Mouse (Mus musculus): ENCODE measurements around the gene Neo1. TPM values are rescaled to one million over a fixed set of nuclear protein-coding genes. Genes with fewer than 3 reads are reported as not detected.

The Neo1 gene
- total and polyA plus RNA-seq, 2 experiments from 2014 or later, result 50.4 to 237 TPM

GRCm38 (mm10) chr9:59065616-59066301 is 29.5 kb upstream of the Neo1 start:
- no peak overlapping the region for H3K27ac ChIP-seq (ENCODE audit: low read depth, low read length)
- ATAC-seq (no peak), DNase-seq (no peak)
- H3K4me1 ChIP-seq (ENCODE audit: insufficient read depth), result no peaks in the 10 kb centered on the region
- H3K4me2 ChIP-seq (ENCODE audit: low read depth), result no peak overlapping the region
- H3K36me3 ChIP-seq (ENCODE audit: insufficient read depth), result no peaks in the 10 kb centered on the region
- no peaks in the 10 kb centered on the region for H3K27me3 ChIP-seq (ENCODE audit: insufficient read depth, low read length)
- no peaks in the 10 kb centered on the region for H3K9me3 ChIP-seq (ENCODE audit: low read length)
- no peak for TF ChIP-seq CTCF (IDR thresholded peaks at IDR 0.05; ENCODE audit: low read depth)
- H3K9ac ChIP-seq, result no peak overlapping the region
- 73% methylated on average over 6 of the region's 6 CpGs for WGBS
- H3K4me3 ChIP-seq (ENCODE audit: low read depth, low read length), result no peak overlapping the region

GRCm38 (mm10) chr9:59062409-59062808 is 26.2 kb upstream of the Neo1 start:
- Histone ChIP-seq H3K27me3 (ENCODE audit: insufficient read depth, low read length) (no peaks in the 10 kb centered on the region), H3K4me1 (ENCODE audit: insufficient read depth) (0 out of 2 replicates have a peak, but pooled peaks cover 7% of the 10 kb centered on the region), H3K27ac (ENCODE audit: low read depth, low read length) (no peak overlapping the region), H3K9me3 (ENCODE audit: low read length) (no peaks in the 10 kb centered on the region), H3K36me3 (ENCODE audit: insufficient read depth) (no peaks in the 10 kb centered on the region), H3K9ac (no peak overlapping the region), H3K4me2 (ENCODE audit: low read depth) (no peak overlapping the region), H3K4me3 (ENCODE audit: low read depth, low read length) (no peak overlapping the region)
- DNase-seq (no peak), ATAC-seq (no peak)
- TF ChIP-seq CTCF (IDR thresholded peaks at IDR 0.05; ENCODE audit: low read depth), result no peak
- 77% methylated on average over 4 of the region's 4 CpGs for WGBS

DNA sequence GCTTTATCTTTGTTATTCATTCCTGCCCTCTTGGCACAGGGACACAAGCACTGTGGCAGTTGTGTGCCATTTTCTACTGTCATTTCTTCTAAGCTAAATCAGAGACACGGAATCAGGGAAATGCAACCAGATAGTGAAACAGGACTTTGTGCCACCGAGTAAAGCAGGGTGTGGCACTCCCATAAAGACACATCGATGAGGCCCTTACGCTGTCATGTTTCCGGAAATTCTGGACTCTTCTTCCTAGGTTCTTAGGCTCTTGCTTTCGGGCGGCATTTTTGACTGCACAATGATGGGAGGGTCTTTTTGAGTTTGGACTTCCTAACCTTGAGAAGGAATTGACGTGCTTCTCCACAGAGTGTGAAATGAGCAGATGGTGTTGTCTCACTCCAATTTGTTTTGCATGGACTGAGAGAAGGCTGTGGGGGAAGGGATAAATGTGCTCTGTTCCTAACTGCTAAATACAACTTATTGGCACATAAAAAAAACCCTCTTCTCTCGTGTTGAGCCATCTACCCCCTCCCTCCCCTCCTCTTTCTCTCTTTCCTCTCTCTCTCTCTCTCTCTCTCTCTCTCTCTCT is 23.9 kb upstream of the Neo1 start:
- Histone ChIP-seq H3K27ac (ENCODE audit: low read depth, low read length) (peak overlapping the region; percentile 62), H3K4me1 (ENCODE audit: insufficient read depth) (0 out of 2 replicates have a peak, but pooled peaks cover 7% of the 10 kb centered on the region), H3K36me3 (ENCODE audit: insufficient read depth) (no peaks in the 10 kb centered on the region), H3K4me2 (ENCODE audit: low read depth) (no peak overlapping the region), H3K9ac (no peak overlapping the region), H3K27me3 (ENCODE audit: insufficient read depth, low read length) (no peaks in the 10 kb centered on the region), H3K4me3 (ENCODE audit: low read depth, low read length) (no peak overlapping the region), H3K9me3 (ENCODE audit: low read length) (no peaks in the 10 kb centered on the region)
- WGBS, result 55% methylated on average over 9 of the region's 9 CpGs
- peak; percentile 86 for ATAC-seq
- TF ChIP-seq CTCF (IDR thresholded peaks at IDR 0.05; ENCODE audit: low read depth), result no peak
- peak; percentile 76 for DNase-seq

GRCm38 (mm10) chr9:59059158-59059557 is 22.9 kb upstream of the Neo1 start:
- Histone ChIP-seq H3K27me3 (ENCODE audit: insufficient read depth, low read length) (no peaks in the 10 kb centered on the region), H3K4me2 (ENCODE audit: low read depth) (no peak overlapping the region), H3K4me1 (ENCODE audit: insufficient read depth) (0 out of 2 replicates have a peak, but pooled peaks cover 7% of the 10 kb centered on the region), H3K36me3 (ENCODE audit: insufficient read depth) (no peaks in the 10 kb centered on the region), H3K9ac (no peak overlapping the region), H3K4me3 (ENCODE audit: low read depth, low read length) (no peak overlapping the region), H3K27ac (ENCODE audit: low read depth, low read length) (peak overlapping the region; percentile 62; the same call in 1 of the 2 replicates), H3K9me3 (ENCODE audit: low read length) (no peaks in the 10 kb centered on the region)
- TF ChIP-seq CTCF (IDR thresholded peaks at IDR 0.05; ENCODE audit: low read depth), result no peak
- ATAC-seq (peak; percentile 63; the same call in 1 of the 2 replicates), DNase-seq (peak; percentile 45)
- 55% methylated on average over 6 of the region's 6 CpGs for WGBS

DNA sequence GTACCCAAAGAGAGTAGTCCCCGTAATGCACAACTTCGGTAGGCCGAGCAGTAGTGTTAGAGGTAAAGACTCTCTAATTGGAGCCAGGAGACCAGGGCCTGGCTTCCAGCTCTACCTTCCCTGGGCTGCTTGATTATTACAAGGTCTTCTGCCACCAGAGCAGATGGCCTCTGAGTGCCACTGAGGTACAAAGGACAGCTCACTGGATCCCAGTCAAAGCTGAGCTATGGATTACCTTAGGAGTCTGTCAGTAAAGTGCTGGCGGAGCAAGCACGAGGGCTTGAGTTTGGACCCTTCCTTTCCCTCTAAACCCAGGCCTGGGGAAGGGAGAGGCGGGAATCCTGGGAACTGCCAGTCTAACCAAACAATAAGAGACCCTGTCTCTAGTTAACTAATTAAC is 21.8 kb upstream of the Neo1 start:
- Histone ChIP-seq H3K4me1 (ENCODE audit: insufficient read depth) (0 out of 2 replicates have a peak, but pooled peaks cover 7% of the 10 kb centered on the region), H3K27me3 (ENCODE audit: insufficient read depth, low read length) (no peaks in the 10 kb centered on the region), H3K9ac (no peak overlapping the region), H3K36me3 (ENCODE audit: insufficient read depth) (no peaks in the 10 kb centered on the region), H3K9me3 (ENCODE audit: low read length) (no peaks in the 10 kb centered on the region), H3K4me2 (ENCODE audit: low read depth) (no peak overlapping the region), H3K27ac (ENCODE audit: low read depth, low read length) (no peak overlapping the region), H3K4me3 (ENCODE audit: low read depth, low read length) (no peak overlapping the region)
- DNase-seq (no peak), ATAC-seq (no peak)
- WGBS, result 72% methylated on average over 6 of the region's 6 CpGs
- TF ChIP-seq CTCF (IDR thresholded peaks at IDR 0.05; ENCODE audit: low read depth), result no peak

DNA sequence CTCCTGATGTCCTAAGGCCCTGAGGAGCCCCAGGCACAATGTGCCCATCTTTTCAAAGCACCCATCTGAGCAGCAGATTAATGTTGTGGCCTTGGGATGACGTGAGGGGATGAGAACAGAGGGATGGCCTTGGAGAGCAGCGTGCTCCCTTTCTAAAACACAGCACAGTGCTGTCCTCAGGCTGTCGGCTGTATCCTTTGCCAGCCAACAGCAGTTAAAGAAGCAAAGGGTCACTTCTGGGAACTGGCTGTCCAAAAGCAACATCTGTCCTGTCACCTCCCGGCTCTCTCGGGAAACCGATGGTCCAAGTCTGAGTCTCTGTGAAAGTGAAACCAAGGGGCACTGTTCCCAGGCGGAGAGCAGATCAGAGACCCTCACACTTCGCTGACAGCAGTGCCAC is 20.0 kb upstream of the Neo1 start:
- H3K4me1 ChIP-seq (ENCODE audit: insufficient read depth), result 0 out of 2 replicates have a peak, but pooled peaks cover 7% of the 10 kb centered on the region
- no peak overlapping the region for H3K9ac ChIP-seq
- no peaks in the 10 kb centered on the region for H3K9me3 ChIP-seq (ENCODE audit: low read length)
- TF ChIP-seq CTCF (IDR thresholded peaks at IDR 0.05; ENCODE audit: low read depth), result no peak
- H3K4me2 ChIP-seq (ENCODE audit: low read depth), result no peak overlapping the region
- no peaks in the 10 kb centered on the region for H3K36me3 ChIP-seq (ENCODE audit: insufficient read depth)
- H3K27ac ChIP-seq (ENCODE audit: low read depth, low read length), result no peak overlapping the region
- WGBS, result 78% methylated on average over 8 of the region's 8 CpGs
- ATAC-seq, result no peak
- no peak overlapping the region for H3K4me3 ChIP-seq (ENCODE audit: low read depth, low read length)
- no peaks in the 10 kb centered on the region for H3K27me3 ChIP-seq (ENCODE audit: insufficient read depth, low read length)
- DNase-seq, result no peak

DNA sequence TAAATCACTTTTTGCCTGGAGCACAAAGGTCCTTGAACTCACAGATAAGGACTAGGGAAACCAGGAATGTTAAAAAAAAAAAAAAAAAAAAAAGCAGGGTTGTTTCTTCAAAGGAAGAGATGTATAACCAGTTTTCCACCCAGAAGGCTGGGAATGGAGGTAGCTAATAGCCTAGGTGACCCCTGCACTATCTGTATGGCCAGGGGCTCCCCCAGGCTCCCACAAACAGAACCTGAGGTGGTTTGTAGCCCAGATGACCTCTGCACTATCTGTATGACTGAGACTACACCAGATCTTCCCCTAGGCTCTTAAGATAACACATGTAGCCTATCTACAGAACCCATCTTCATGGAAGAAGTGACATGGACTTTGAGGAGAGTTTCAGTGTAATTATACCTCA is 5.6 kb upstream of the Neo1 start:
- DNase-seq (no peak), ATAC-seq (no peak)
- no peak for TF ChIP-seq CTCF (IDR thresholded peaks at IDR 0.05; ENCODE audit: low read depth)
- Histone ChIP-seq H3K4me3 (ENCODE audit: low read depth, low read length) (no peak overlapping the region), H3K4me2 (ENCODE audit: low read depth) (no peak overlapping the region), H3K4me1 (ENCODE audit: insufficient read depth) (no peaks in the 10 kb centered on the region), H3K27me3 (ENCODE audit: insufficient read depth, low read length) (no peaks in the 10 kb centered on the region), H3K27ac (ENCODE audit: low read depth, low read length) (no peak overlapping the region), H3K9me3 (ENCODE audit: low read length) (no peaks in the 10 kb centered on the region), H3K36me3 (ENCODE audit: insufficient read depth) (no peaks in the 10 kb centered on the region), H3K9ac (no peak overlapping the region)
